Mouse (Mus musculus) myocyte (in vitro differentiated cells): ENCODE results near the gene Abca7. TPM values are rescaled to one million over a fixed set of nuclear protein-coding genes. Genes with fewer than 3 reads are reported as not detected.

Source experiments
- H3K27me3 ChIP-seq: one replicate; pipeline ENCODE4 v1.6.1; 2011; ENCODE audit not compliant: control insufficient read depth, insufficient read depth, insufficient read length
- H3K36me3 ChIP-seq: one replicate; pipeline ENCODE4 v1.6.1; 2011; ENCODE audit not compliant: control insufficient read depth, insufficient read depth
- H3K4me2 ChIP-seq: one replicate; pipeline ENCODE4 v1.6.1; 2011; ENCODE audit warnings: low read depth, control low read depth
- H3K4me3 ChIP-seq: one replicate; pipeline ENCODE4 v1.5.1; 2011; ENCODE audit warnings: mild to moderate bottlenecking, control low read depth, moderate library complexity
- H3K79me2 ChIP-seq: one replicate; pipeline ENCODE4 v1.6.1; 2011; ENCODE audit not compliant: control insufficient read depth, insufficient read depth
- H3ac ChIP-seq: one replicate; pipeline ENCODE4 v1.6.1; 2011; ENCODE audit not compliant: control insufficient read depth, insufficient read length
- CEBPB ChIP-seq: IDR thresholded peaks from 2 replicates; pipeline ENCODE4 v1.6.1; 2011; ENCODE audit warnings: mild to moderate bottlenecking, moderate library complexity; ENCODE audit not compliant: poor library complexity, insufficient read depth, severe bottlenecking
- E2F4 ChIP-seq: IDR thresholded peaks from one replicate; pipeline ENCODE4 v1.6.1; 2011; ENCODE audit warnings: mild to moderate bottlenecking, control low read depth, moderate library complexity; ENCODE audit not compliant: insufficient read depth
- MAX ChIP-seq: IDR thresholded peaks from one replicate; pipeline ENCODE4 v1.6.1; 2011; ENCODE audit warnings: low read depth, mild to moderate bottlenecking, control low read depth
- MYOD1 ChIP-seq, 3 experiments: IDR thresholded peaks; one replicate each; pipeline ENCODE4 v1.6.1; 2011; ENCODE audit warnings: control low read depth in 2 of 3, low read depth in 2 of 3, mild to moderate bottlenecking in 2 of 3, moderate library complexity in 1 of 3; ENCODE audit not compliant: insufficient read length in 2 of 3, control insufficient read depth in 1 of 3
- MYOG ChIP-seq, 3 experiments: IDR thresholded peaks; one replicate each; pipeline ENCODE4 v1.6.1; 2011; ENCODE audit warnings: control low read depth in 2 of 3, low read depth in 2 of 3, mild to moderate bottlenecking in 2 of 3; ENCODE audit not compliant: insufficient read length in 2 of 3, control insufficient read depth in 1 of 3, insufficient read depth in 1 of 3
- POLR2A ChIP-seq: IDR thresholded peaks from one replicate; pipeline ENCODE4 v1.6.1; 2011; ENCODE audit warnings: low read depth, mild to moderate bottlenecking, control low read depth, moderate library complexity; ENCODE audit not compliant: insufficient read length
- POLR2AphosphoS2 ChIP-seq: IDR thresholded peaks from one replicate; pipeline ENCODE4 v1.6.1; 2011; ENCODE audit warnings: low read depth, control low read depth; ENCODE audit not compliant: insufficient read length
- REST ChIP-seq: IDR thresholded peaks from one replicate; pipeline ENCODE4 v1.6.1; 2011; ENCODE audit warnings: mild to moderate bottlenecking, control low read depth, moderate library complexity; ENCODE audit not compliant: insufficient read depth, insufficient read length
- SRF ChIP-seq: IDR thresholded peaks from one replicate; pipeline ENCODE4 v1.6.1; 2011; ENCODE audit warnings: low read depth; ENCODE audit not compliant: control insufficient read depth, insufficient read length
- TCF12 ChIP-seq: IDR thresholded peaks from one replicate; pipeline ENCODE4 v1.6.1; 2011; ENCODE audit warnings: mild to moderate bottlenecking, control low read depth; ENCODE audit not compliant: poor library complexity, insufficient read depth, severe bottlenecking
- TCF3 ChIP-seq: IDR thresholded peaks from one replicate; pipeline ENCODE4 v1.6.1; 2011; ENCODE audit warnings: low read depth, control low read depth; ENCODE audit not compliant: insufficient read length
- USF1 ChIP-seq: IDR thresholded peaks from one replicate; pipeline ENCODE4 v1.6.1; 2011; ENCODE audit warnings: low read depth, mild to moderate bottlenecking, control low read depth, moderate library complexity
- polyA plus RNA-seq: library from polyadenylated mRNA; unstranded; fragments of >200 nt; fragmentation: generic; extraction: Trizol; gene quantifications from one replicate; pipeline ENCODE4 v1.2.1, GENCODE M21; 2012; ENCODE audit warnings: missing spikeins

The Abca7 gene
- polyA plus RNA-seq, 1 experiment = 15.6 TPM

GRCm38 (mm10) chr10:80014484-80015290 lies 18.4 kb downstream of the Abca7 start:
- Histone ChIP-seq H3K27me3 (no peaks in the 10 kb centered on the region), H3ac (no peak overlapping the region), H3K36me3 (peaks cover 17% of the 10 kb centered on the region), H3K79me2 (no peaks in the 10 kb centered on the region), H3K4me3 (no peak overlapping the region), H3K4me2 (no peak overlapping the region)
- TF ChIP-seq TCF12 (no peak), MYOG (IDR thresholded peaks at IDR 0.05; ENCODE audit: control insufficient read depth in 1 of 3, insufficient read depth in 1 of 3, insufficient read length in 2 of 3, low read depth in 2 of 3) (no peak), TCF3 (no peak), CEBPB (no peak), MYOD1 (IDR thresholded peaks at IDR 0.05; ENCODE audit: control insufficient read depth in 1 of 3, insufficient read length in 2 of 3, low read depth in 2 of 3) (no peak), POLR2A (no peak), REST (no peak)

- Histone ChIP-seq H3K4me3 (no peak overlapping the region), H3K27me3 (no peaks in the 10 kb centered on the region), H3K4me2 (no peak overlapping the region), H3K36me3 (peaks cover 12% of the 10 kb centered on the region), H3K79me2 (no peaks in the 10 kb centered on the region), H3ac (no peak overlapping the region)
- no peak for TF ChIP-seq TCF3
- no peak for TF ChIP-seq SRF
- no peak for TF ChIP-seq USF1
- no peak for TF ChIP-seq MYOD1 (IDR thresholded peaks at IDR 0.05; ENCODE audit: control insufficient read depth in 1 of 3, insufficient read length in 2 of 3, low read depth in 2 of 3)
These were observed 19.3 kb downstream of the Abca7 start for GRCm38 (mm10) chr10:80015583-80015982.

- Histone ChIP-seq H3K79me2 (no peaks in the 10 kb centered on the region), H3ac (no peak within 1 kb of the TSS), H3K4me2 (no peak within 1 kb of the TSS), H3K4me3 (no peak within 1 kb of the TSS), H3K36me3 (peaks cover 3% of the 10 kb centered on the region), H3K27me3 (no peaks in the 10 kb centered on the region)
- TF ChIP-seq SRF = no peak
- TF ChIP-seq MYOG (IDR thresholded peaks at IDR 0.05; ENCODE audit: control insufficient read depth in 1 of 3, insufficient read depth in 1 of 3, insufficient read length in 2 of 3, low read depth in 2 of 3) = no peak
- no peak for TF ChIP-seq USF1
- no peak for TF ChIP-seq TCF12
- TF ChIP-seq MYOD1 (IDR thresholded peaks at IDR 0.05; ENCODE audit: control insufficient read depth in 1 of 3, insufficient read length in 2 of 3, low read depth in 2 of 3) = no peak
- no peak for TF ChIP-seq E2F4
- TF ChIP-seq MAX = no peak
These were observed 20.2 kb downstream of the Abca7 start, which contains the start of gene Arhgap45 for GRCm38 (mm10) chr10:80016511-80016910. Gene Arhgap45 (plus strand): TSS chr10:80016653.

DNA sequence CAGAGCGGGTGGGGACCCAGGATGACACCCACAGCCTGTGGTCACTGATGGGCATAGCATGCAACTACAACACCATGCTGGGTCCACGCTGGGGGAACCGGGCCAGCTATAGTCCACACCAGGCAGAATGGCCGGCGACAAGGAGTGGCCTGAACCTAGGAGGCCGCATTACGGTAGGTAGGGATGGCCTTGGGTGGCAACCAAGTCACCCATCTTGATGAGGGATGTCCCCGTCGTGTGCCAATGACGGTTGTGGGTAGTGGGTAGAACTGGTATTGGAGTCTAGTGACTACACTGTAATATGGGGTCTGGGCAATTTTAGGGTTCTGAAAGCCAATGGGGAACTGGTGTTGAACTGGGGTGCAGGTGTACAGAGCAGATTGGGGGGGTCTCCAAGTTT lies 20.6 kb downstream of the Abca7 start:
- Histone ChIP-seq H3K79me2 (no peaks in the 10 kb centered on the region), H3K4me2 (no peak overlapping the region), H3K4me3 (no peak overlapping the region), H3ac (no peak overlapping the region), H3K36me3 (peaks cover 2% of the 10 kb centered on the region), H3K27me3 (no peaks in the 10 kb centered on the region)
- TF ChIP-seq POLR2AphosphoS2 (no peak), POLR2A (no peak), E2F4 (no peak), TCF12 (no peak), MYOG (IDR thresholded peaks at IDR 0.05; ENCODE audit: control insufficient read depth in 1 of 3, insufficient read depth in 1 of 3, insufficient read length in 2 of 3, low read depth in 2 of 3) (no peak), MYOD1 (IDR thresholded peaks at IDR 0.05; ENCODE audit: control insufficient read depth in 1 of 3, insufficient read length in 2 of 3, low read depth in 2 of 3) (no peak), CEBPB (no peak), MAX (no peak), REST (no peak), USF1 (no peak), SRF (no peak), TCF3 (no peak)

GRCm38 (mm10) chr10:80017361-80017760 lies 21.1 kb downstream of the Abca7 start:
- no peaks in the 10 kb centered on the region for H3K36me3 ChIP-seq
- H3ac ChIP-seq = no peak overlapping the region
- H3K4me2 ChIP-seq = no peak overlapping the region
- no peaks in the 10 kb centered on the region for H3K27me3 ChIP-seq
- H3K4me3 ChIP-seq = no peak overlapping the region
- no peak for TF ChIP-seq E2F4
- TF ChIP-seq POLR2A = no peak
- no peak for TF ChIP-seq SRF
- TF ChIP-seq MAX = no peak
- no peaks in the 10 kb centered on the region for H3K79me2 ChIP-seq
